ENCODE assay signal across 12 mouse cellular contexts in genomic region chr6:92874854-92875253, GRCm38 (mm10). TPM values are rescaled to one million over a fixed set of nuclear protein-coding genes. Genes with fewer than 3 reads are reported as not detected.
DNase-seq lines count a peak whose midpoint lies in the region; ATAC-seq and TF ChIP-seq lines count a peak whose summit lies in the region.
"Had no signal": no experiment of that assay in that cellular context is flagged by ENCODE, and none has a peak within 500 bp of the region (broad histone marks: within the 10 kb centered on the region; RNA-seq: fewer than 3 reads in every experiment).

No protein-coding gene starts in this region.

- peak; percentile 17 for DNase-seq in cerebellum, adult 9-11 months
- no peak for DNase-seq in cerebellum, postnatal 4 days (ENCODE audit: low spot score in 2 of 2)
- DNase-seq in liver, adult 2 months (ENCODE audit: extremely low read depth, low read depth, low spot score), result peak; percentile 32
- DNase-seq in liver (no peak), adipocyte (ENCODE audit: low spot score) (no peak)
- DNase-seq in kidney, postnatal 25 days, result peak; percentile 35 to 46
- DNase-seq in testis, postnatal 14 days (ENCODE audit: low spot score), result no peak
- DNase-seq: gastrocnemius, postnatal 36 days; thymus, postnatal 4 days had no signal

- no peak for TF ChIP-seq CTCF in liver, adult 2 months (IDR thresholded peaks at IDR 0.05; ENCODE audit: low read depth, low read length)

- no peaks in the 10 kb centered on the region for H3K36me3 ChIP-seq in liver, adult 2 months (ENCODE audit: control insufficient read depth, insufficient read depth, low read length)

- H3K4me1 ChIP-seq in liver, adult 2 months (ENCODE audit: control insufficient read depth, insufficient read depth, low read length), result peaks cover 2% of the 10 kb centered on the region; the same call in 1 of the 2 replicates

- no peaks in the 10 kb centered on the region for H3K79me2 ChIP-seq in liver, adult 2 months (ENCODE audit: control insufficient read depth, insufficient read depth, low read length)

- no peak overlapping the region for H3K27ac ChIP-seq in liver, adult 2 months (replicated peaks; ENCODE audit: insufficient read depth, low read depth, low read length)

- no peak overlapping the region for H3K4me3 ChIP-seq in liver, adult 2 months (ENCODE audit: insufficient read depth, low read depth, low read length)

- H3K27me3 ChIP-seq in liver, adult 2 months (ENCODE audit: control insufficient read depth, insufficient read depth, low read length), result no peaks in the 10 kb centered on the region

- no peak overlapping the region for H3K9ac ChIP-seq in liver, adult 2 months (ENCODE audit: low read depth, low read length)

- no peak for TF ChIP-seq POLR2A in liver, adult 2 months (IDR thresholded peaks at IDR 0.05; ENCODE audit: extremely low read depth, insufficient read depth, low read length)

- peak; percentile 72 for ATAC-seq in megakaryocyte progenitor cell, adult 5-6 weeks (replicated peaks; ENCODE audit: poor library complexity)

- 55% methylated on average over 5 of the region's 5 CpGs for WGBS in liver, adult 2 months

RNA-seq across cellular contexts. Expression of gene Gm15737, which starts 5.7 kb away (rescaled TPM):
- total RNA-seq in liver, adult 2 months (2014; rRNA removed), result not detected in 2 replicates
- polyA plus RNA-seq in liver, adult 2 months (2012; rRNA removed), result not detected in 2 replicates
- not detected in 2 replicates for total RNA-seq in megakaryocyte progenitor cell, adult 5-6 weeks (2015)
- not detected in 2 replicates for total RNA-seq in megakaryocyte progenitor cell, adult 5-6 weeks (2017)
- total RNA-seq: megakaryocyte-erythroid progenitor cell, adult 5-6 weeks had no signal
- polyA plus RNA-seq: neural tube, embryonic 11.5 days had no signal

RNA-seq across cellular contexts. Expression of gene A730049H05Rik, which starts 58.6 kb away (rescaled TPM):
- total RNA-seq in liver, adult 2 months (2014; rRNA removed), result not detected in 2 replicates
- polyA plus RNA-seq in liver, adult 2 months (2012; rRNA removed), result not detected in 2 replicates
- not detected in 2 replicates for total RNA-seq in megakaryocyte progenitor cell, adult 5-6 weeks (2015)
- total RNA-seq in megakaryocyte progenitor cell, adult 5-6 weeks (2017), result not detected in 2 replicates
- total RNA-seq: megakaryocyte-erythroid progenitor cell, adult 5-6 weeks had no signal
- polyA plus RNA-seq: neural tube, embryonic 11.5 days had no signal

Comparison
In these comparisons a context has a peak if more than half of its experiments do, and no peak if none do; other contexts are left out.
1. DNase-seq: peak in cerebellum, adult 9-11 months (single experiment), liver, adult 2 months (single experiment) and kidney, postnatal 25 days (2 of 2); none in cerebellum, postnatal 4 days (0 of 2), liver (single experiment), testis, postnatal 14 days (single experiment) and adipocyte (single experiment).